Mouse (Mus musculus): ENCODE results near the gene Alb.

Alb gene

DNA sequence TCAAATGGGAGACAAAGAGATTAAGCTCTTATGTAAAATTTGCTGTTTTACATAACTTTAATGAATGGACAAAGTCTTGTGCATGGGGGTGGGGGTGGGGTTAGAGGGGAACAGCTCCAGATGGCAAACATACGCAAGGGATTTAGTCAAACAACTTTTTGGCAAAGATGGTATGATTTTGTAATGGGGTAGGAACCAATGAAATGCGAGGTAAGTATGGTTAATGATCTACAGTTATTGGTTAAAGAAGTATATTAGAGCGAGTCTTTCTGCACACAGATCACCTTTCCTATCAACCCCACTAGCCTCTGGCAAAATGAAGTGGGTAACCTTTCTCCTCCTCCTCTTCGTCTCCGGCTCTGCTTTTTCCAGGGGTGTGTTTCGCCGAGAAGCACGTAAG is at the start of gene Alb:
TSS of gene Alb (plus strand) at position 279 of the 400 bp plus-strand sequence.
- DNase-seq (ENCODE audit: low spot score in 2 of 2): no peak

DNA sequence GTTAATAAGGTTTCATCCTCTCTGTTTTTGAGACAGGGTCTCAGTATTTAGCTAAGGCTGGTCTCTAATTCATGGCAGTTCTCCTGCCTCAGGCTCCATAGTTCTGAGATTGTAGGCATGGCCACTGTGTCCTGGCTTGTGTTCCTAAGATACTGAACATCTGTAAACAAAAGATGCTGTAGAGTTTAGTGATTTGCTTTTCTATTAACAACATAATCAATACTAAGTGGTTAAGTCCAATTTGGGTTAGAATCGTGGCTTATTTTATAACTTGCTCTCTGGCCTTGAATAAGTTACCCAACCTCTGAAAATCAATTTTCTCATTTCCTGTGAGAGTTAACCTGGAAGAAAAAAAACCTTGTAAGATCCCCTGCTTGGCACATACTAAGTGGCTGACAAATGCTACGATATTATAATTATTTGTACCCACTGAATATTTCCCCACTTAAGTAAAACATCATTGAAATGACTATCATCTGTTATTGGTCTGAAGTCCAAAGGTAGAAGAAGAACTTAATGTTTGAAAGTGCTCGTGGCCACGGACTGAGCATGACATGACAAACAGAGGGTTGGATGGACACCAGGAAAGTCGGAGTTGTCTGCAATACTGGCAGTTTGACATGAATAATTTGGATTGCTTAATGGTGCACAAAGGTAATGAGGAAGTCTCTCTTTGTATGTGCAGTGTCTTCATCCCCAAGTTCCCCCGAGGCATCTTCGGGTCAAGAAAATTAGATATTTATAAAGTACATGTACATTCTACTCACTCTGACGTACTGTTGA is 46.4 kb upstream of the Alb start:
- no peak for DNase-seq (ENCODE audit: low spot score in 2 of 2)

DNA sequence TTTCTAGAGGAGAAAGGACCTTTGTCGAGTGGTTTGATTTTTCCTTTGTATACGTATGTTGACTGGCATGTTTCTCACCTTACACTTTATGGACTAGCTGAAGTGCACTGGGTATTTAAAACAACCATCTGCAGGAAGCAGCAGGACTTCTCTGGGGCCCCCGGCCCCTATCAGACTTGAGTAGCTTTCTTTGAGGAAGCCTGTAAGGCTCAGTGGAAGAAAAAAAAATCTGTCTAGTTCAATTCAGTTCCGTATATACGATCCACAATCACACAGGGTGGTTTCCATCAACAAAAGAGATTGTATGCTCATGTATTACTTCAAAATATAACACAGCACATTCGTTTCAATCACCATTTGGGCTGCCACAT is 45.8 kb upstream of the Alb start:
- no peak for DNase-seq (ENCODE audit: low spot score in 2 of 2)

DNA sequence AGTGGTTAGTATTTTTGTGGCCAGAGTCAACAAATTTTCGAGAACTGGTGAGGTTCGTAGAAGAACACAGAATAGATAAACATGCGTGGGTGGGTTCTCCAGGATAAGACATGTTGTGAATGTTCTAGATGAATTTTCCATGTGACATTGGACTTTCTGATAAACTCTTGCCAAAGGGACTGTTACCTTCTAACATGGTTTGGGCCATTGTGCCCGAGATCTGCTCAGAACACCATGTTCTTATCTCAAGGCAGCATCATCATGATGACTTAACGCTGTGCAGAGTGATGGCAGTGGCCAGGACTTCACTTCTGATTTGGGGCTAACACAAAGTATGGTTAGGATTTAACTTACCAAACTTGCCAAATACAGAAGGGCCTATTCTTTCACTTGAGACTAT is 36.1 kb upstream of the Alb start:
- no peak for DNase-seq (ENCODE audit: low spot score in 2 of 2)

DNA sequence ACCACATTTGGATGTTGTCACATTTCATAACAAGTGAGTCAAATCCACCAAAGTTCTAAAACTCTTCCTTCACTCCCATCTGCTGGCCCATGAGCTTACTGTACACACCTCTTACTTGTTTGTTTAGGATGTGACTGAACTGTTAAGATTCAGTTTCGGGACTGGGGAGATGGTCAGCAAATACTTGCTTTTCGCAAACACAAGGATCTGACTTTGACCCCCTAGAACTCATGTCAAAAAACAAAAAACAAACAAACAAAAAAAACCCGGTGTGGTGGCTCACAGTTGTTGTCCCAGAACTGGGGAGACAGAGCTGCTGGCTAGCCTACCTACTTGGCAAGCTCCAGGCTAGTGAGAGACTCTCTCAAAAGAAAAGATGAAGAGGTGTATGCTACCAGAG is 35.5 kb upstream of the Alb start:
- DNase-seq (ENCODE audit: low spot score in 2 of 2): no peak

DNA sequence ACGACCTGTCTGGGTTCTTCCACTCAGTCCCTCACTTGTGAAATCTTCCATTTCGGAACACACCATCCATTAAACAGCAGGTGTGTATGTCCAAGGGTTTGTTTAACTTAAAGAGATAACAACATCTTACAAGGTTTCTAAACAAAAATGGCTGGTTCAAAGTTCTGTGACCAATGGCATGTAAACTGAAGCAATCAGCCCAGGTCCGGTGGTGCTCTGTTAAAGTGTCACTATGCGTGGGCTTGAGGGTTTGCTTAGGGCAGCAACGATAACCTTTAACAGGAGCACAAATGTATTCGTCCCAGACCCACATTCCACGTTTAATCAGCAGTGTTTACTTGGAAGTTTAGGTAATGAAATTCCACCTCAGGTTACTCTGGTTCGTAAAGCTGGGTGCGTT is 29.6 kb upstream of the Alb start:
- no peak for DNase-seq (ENCODE audit: low spot score in 2 of 2)

DNA sequence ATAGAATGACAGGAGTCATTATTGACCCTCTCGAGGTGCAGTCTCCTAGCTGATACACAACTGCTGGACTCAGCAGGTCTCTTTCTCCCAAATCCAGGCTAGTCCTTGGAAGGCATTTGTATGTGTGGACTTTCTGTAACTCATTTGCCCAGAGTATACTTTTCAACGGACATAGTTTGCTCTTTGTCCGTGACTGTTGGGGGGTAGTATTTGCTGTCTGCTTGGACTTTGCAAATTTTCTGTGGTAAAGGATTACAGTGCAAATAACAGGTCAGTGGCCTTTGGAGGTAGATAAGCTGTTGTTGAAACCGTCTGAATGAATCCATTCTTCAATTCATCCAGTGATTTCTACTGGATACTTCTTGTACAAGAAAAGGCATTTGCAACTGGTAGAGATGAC is 21.5 kb upstream of the Alb start:
- DNase-seq (ENCODE audit: low spot score in 2 of 2): no peak

DNA sequence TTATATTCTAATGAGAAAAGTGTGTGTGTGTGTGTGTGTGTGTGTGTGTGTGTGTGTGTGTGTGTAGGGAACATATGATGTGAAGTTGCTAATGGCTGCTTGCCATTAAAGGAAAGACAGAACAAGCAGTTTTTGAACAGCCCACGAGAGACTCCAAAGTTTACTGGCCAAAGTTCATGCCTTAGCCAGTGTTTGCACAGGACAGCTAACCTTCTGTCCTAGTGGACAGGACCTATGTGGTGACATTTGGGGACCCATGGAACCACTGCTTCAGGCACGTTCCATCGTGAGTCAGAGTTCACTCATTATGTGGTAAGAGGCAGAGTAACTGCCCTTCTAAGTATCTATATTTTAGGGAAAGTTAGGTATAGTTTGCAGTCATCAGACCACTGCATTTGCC is 13.1 kb upstream of the Alb start:
- DNase-seq (ENCODE audit: low spot score in 2 of 2): no peak

DNA sequence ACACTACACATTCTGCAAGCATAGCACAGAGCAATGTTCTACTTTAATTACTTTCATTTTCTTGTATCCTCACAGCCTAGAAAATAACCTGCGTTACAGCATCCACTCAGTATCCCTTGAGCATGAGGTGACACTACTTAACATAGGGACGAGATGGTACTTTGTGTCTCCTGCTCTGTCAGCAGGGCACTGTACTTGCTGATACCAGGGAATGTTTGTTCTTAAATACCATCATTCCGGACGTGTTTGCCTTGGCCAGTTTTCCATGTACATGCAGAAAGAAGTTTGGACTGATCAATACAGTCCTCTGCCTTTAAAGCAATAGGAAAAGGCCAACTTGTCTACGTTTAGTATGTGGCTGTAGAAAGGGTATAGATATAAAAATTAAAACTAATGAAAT is 10.7 kb upstream of the Alb start:
- no peak for DNase-seq (ENCODE audit: low spot score in 2 of 2)

DNA sequence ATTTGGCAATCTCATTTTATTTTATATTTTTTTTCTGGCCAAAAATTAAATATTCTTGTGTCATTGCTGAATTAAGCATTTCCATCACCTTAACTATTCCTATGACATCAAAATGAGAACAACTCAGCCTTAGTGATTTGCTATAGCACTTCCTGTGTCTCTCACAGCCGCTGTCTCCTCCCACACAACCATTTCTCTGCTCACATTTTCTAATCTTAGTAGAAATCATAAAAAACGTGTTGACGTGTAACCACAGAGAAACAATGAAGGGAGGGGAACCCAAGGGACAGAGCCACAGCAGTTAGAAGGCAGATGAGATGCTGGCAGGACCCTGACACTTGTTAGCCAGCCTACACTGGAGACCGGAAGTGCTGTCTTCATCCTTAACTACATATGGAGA is 8.0 kb upstream of the Alb start:
- DNase-seq (ENCODE audit: low spot score in 2 of 2): no peak

DNA sequence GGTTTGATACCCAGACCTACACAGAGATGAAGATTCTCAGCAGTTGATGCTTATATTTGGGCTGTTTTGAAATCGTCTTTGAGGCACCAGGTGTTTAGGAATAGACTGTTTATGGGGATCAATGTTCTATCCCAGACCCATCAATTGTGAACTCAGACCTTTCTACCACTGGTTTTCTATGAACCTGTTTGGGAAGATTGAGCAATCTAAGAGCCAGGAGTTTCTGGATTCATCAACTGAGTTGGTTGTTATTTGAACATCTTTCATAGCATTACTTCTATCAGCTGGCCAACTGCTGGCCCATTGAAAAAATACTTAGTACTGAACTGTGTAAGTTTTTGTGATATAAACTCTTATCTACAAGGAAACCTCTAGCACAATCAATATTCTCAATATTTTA is 3.5 kb upstream of the Alb start:
- DNase-seq (ENCODE audit: low spot score in 2 of 2): no peak

DNA sequence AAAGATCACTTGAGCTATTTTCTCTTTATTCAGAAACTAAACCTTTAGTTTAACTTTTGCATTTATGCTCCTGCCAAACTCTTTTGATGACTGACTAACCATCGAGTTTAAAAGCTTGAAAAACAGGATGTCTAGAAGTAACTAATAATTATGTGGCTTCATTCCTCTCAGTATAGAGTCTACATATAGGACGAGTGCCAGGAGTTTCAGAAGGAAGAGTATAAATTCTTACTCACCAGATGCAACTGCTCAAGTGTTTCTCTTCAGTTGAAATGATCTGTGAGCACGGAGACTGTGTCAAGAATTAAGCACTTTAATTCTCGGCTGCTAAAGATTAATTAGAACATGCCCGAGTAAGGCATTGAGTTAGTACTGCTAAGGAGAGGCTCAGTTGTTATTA is 2.0 kb upstream of the Alb start:
- no peak for DNase-seq (ENCODE audit: low spot score in 2 of 2)

DNA sequence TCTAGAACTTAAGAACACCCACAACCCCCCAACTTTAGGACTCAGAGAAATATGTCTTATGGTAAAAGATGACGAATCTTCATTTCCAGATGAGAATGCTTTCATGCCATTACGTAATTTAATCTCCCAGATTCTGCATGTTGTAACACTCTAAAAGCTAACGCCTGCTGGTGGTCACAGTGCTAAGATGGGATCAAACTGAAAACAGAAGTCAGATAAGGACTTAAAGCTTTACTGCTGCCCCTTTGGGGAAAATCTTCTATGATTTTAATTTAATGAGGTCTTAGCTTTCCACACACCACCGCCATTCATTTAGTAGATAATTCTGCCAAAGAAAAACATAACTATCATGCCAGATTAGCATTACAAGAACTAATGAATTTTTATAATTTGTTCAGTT is 6.1 kb downstream of the Alb start:
- DNase-seq (ENCODE audit: low spot score in 2 of 2): no peak

DNA sequence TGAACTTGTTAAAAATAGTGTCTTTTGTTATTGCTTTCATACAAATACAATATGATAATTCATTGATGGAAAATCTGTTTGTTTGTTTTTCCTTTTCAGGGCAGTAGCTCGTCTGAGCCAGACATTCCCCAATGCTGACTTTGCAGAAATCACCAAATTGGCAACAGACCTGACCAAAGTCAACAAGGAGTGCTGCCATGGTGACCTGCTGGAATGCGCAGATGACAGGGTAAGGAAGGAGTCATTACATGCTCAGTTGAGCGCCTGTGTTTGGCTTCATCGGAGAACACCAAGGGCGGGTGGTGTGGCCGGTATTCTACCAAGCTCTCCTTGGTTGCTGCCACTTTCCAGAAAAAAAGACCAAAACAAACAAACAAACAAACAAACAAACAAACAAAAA is 6.5 kb downstream of the Alb start:
- DNase-seq (ENCODE audit: low spot score in 2 of 2): no peak

DNA sequence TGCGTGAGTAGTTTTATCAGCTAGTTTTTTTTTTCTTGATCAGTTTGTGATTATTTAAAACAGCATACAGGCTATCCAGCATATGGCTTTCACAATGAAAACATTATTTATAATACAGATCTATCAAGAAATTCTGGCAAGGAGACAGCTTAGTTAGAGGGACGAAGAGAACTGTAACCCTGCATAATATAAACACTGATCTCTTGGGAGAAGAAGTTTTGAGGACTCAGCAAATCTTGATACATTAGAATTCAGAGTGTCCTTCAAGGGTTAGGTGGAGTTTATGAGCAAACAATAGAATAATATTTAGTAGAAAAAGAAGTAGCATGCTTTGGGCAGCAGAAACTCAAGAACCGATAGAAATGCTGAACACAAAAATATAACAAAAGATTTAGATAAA is 10.1 kb downstream of the Alb start:
- no peak for DNase-seq (ENCODE audit: low spot score in 2 of 2)

DNA sequence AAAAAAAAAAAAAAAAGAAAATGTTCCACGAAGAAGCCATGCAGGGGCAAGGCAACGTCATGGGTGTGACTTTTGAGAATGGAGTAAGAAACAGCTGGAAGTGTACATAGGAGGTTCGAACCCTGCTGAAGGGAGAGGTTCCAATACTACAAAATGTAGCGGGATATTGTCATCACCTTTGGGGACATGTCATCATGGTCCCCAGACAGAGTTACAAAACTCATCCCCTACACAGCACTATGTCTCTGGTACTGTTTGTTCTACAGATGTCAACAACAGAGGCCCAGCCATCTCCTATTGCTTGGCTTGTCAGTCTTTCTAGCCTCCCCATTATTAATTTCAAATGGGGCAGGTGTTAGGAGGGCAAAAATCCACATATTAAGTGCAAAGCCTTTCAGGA is 13.2 kb downstream of the Alb start:
- no peak for DNase-seq (ENCODE audit: low spot score in 2 of 2)

DNA sequence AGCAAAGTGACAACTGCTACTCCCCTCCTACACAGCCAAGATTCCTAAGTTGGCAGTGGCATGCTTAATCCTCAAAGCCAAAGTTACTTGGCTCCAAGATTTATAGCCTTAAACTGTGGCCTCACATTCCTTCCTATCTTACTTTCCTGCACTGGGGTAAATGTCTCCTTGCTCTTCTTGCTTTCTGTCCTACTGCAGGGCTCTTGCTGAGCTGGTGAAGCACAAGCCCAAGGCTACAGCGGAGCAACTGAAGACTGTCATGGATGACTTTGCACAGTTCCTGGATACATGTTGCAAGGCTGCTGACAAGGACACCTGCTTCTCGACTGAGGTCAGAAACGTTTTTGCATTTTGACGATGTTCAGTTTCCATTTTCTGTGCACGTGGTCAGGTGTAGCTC is 13.7 kb downstream of the Alb start:
- no peak for DNase-seq (ENCODE audit: low spot score in 2 of 2)

DNA sequence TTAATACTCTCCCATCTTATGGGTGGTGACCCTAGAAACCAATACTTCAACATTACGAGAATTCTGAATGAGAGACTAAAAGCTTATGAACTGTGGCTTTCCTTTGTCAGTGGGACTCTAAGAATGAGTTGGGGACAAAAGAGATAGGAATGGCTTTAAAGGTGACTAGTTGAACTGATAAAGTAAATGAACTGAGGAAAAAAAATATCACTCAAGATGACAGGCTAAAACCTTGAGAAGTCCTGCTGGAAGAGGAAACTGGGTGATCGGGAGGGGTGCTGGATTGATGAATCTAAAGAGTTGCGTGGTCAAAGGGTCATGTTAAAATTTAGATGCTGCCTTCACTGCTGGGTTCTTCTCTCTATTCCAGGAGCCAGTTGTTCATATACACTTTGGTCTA is 16.0 kb downstream of the Alb start:
- DNase-seq (ENCODE audit: low spot score in 2 of 2): no peak

DNA sequence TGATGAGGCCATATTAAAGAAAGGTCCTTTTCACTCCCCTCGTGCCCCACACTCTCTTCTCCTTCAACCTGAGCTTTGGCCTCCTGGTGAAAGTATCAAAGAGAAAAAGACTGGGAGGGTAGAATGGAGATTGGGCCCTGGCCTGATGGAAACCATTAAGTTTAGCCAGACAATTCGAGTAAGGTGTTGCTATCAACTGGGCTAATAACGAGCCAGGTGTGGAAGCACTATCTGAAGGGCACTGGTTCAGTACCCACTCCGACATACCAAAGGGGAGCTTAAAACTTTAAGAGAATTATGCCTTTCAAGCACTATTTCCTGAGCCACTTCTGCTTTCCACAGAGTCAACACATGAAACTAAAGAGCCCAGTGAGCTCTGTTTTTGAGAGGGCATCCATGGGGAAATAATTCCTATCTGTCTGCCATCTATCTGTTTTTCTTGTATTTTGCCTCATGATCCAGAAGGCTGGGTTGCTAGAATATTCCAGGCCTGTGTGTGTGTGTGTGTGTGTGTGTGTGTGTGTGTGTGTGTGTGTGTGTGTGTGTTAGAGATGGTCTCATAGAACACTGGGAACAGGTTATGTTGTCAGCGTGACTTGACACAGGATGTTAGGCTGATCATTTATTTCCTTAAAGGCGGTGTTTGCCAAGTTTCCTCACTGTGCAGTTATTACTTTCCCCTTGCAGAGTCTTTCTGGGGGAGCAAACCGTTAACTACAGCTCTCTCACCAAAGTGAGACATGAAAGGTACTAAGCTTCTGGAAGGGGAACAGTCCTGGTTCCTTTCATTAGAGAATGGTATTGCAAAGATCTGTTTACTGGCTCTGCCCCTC is 16.8 kb downstream of the Alb start:
- no peak for DNase-seq (ENCODE audit: low spot score in 2 of 2)

DNA sequence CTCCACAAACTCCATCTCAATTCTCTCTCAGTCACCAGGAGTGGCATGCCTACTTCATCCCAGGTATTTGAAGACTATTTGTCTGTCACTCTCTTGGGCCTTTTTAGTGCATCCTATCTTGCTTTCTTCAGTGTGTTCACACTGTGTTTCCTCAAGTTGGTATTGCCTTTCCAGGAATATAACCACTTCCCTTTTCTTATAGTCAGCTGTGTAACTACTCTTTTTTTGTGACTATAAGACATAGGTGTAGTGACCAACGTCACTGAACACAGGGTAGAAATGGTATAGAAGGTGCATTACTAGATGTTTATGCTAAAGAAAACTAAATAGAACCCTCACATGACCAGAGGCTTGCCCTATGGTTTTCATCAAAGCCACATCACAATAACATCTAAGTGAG is 18.2 kb downstream of the Alb start:
- DNase-seq (ENCODE audit: low spot score in 2 of 2): no peak

DNA sequence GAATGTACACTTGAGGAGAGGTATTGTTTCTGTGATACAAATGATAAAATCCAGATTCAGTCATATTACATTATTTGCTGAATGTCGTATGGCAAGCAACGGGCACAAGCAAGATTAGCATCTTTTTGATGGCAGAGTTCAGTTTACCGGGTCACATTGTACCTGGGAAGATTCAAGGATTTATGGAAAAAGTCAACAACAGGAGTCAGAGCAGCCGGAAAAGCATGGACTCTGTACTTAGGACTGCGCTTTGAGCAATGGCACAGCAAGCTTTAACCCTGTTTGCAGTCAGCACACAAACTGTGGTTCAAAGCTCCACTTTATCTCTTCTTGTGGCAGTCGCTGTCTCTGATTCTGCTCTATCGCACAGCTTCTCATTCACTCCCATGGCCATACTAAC is 24.9 kb downstream of the Alb start:
- DNase-seq (ENCODE audit: low spot score in 2 of 2): no peak

DNA sequence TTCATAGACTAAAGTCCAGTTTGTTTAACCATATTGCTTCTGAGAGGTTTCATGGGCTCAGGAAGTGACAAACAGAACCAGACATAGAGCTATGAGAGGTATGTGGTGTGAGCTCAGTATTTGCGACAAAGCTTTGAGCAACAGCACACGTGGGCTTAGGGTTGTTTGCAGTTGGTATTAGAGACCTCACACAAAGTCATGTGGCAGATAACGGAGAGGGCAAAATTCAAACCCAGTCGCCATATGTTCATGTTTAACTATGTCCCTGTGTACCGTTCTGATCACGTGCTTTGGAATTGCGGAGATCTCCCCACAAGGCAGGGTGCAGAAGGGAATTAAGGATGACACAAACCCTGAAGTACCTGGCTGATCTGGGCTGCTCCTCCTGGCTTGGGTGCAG is 27.6 kb downstream of the Alb start:
- DNase-seq (ENCODE audit: low spot score in 2 of 2): no peak

DNA sequence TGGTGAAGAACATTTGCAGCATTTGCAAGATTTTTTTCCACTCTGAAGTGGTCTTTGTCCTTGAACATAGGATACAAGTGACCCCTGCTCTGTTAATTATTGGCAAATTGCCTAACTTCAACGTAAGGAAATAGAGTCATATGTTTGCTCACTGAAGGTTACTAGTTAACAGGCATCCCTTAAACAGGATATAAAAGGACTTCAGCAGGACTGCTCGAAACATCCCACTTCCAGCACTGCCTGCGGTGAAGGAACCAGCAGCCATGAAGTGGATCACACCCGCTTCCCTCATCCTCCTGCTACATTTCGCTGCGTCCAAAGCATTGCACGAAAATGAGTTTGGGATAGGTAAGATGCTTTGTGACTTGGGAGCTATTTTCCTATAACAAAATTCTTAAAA is 29.8 kb downstream of the Alb start, which contains the start of gene Afp:
TSS of gene Afp (plus strand) at position 220 of the 400 bp plus-strand sequence.
- no peak for DNase-seq (ENCODE audit: low spot score in 2 of 2)
